Mouse (Mus musculus) cerebellum, adult 9-11 months (tissue): ENCODE measurements around the gene Rassf4.
"Not testable (repeated sequence)": the region's sequence is repeated elsewhere in the genome, so short reads cannot be mapped to it uniquely, and the experiment has no call there.

Source experiments
- DNase-seq: peaks from one replicate; pipeline ENCODE4 v3.0.0; 2022

The Rassf4 gene

GRCm38 (mm10) chr6:116635251-116636180, 38.2 kb downstream of the Rassf4 start:
- no peak for DNase-seq

GRCm38 (mm10) chr6:116633741-116634695, 39.7 kb downstream of the Rassf4 start:
- DNase-seq: no peak

GRCm38 (mm10) chr6:116632129-116632528, 41.6 kb downstream of the Rassf4 start:
- DNase-seq: peak; percentile 46

- DNase-seq: no peak
Observed at GRCm38 (mm10) chr6:116629766-116630165, 44.0 kb downstream of the Rassf4 start.

GRCm38 (mm10) chr6:116628539-116629171, 45.1 kb downstream of the Rassf4 start, which contains the start of gene Zfp422:
Gene Zfp422, minus strand, starts transcription at chr6:116628999.
- peak; percentile 69 for DNase-seq

- no peak for DNase-seq
Observed at GRCm38 (mm10) chr6:116628095-116628494, 45.7 kb downstream of the Rassf4 start.

GRCm38 (mm10) chr6:116626417-116626816, 47.3 kb downstream of the Rassf4 start:
- not testable (repeated sequence) for DNase-seq

- no peak for DNase-seq
Observed at GRCm38 (mm10) chr6:116621318-116622023, 52.3 kb downstream of the Rassf4 start.

GRCm38 (mm10) chr6:116618073-116618472, 55.7 kb downstream of the Rassf4 start:
- no peak for DNase-seq

GRCm38 (mm10) chr6:116615719-116616118, 58.0 kb downstream of the Rassf4 start:
- DNase-seq: no peak

GRCm38 (mm10) chr6:116607230-116607629, 66.5 kb downstream of the Rassf4 start:
- no peak for DNase-seq

- not testable (repeated sequence) for DNase-seq
Observed at GRCm38 (mm10) chr6:116600969-116601368, 72.8 kb downstream of the Rassf4 start.

GRCm38 (mm10) chr6:116584095-116584494, 89.7 kb downstream of the Rassf4 start, which contains the start of gene Olfr215:
Gene Olfr215, minus strand, starts transcription at chr6:116584195.
- no peak for DNase-seq
